Mouse (Mus musculus) limb, embryonic 15.5 days (tissue): Measurements from ENCODE around the gene Dedd. TPM values are rescaled to one million over a fixed set of nuclear protein-coding genes. Genes with fewer than 3 reads are reported as not detected.

Source experiments
- ATAC-seq: fragments of 200-750 bp; cut with Nextera tagmentation; 2 replicates; pipeline ENCODE4 v1.8.0; 2017; ENCODE audit warnings: low read depth, moderate TSS enrichment; ENCODE audit not compliant: insufficient number of reproducible peaks, low FRiP score, low TSS enrichment
- H3K27ac ChIP-seq: fragments of 300-500 bp; sonication (generic); 2 replicates; pipeline ENCODE4 v1.5.1; 2015; ENCODE audit warnings: moderate library complexity, mild to moderate bottlenecking, inconsistent platforms
- H3K27me3 ChIP-seq: fragments of 300-500 bp; sonication (generic); 2 replicates; pipeline ENCODE4 v1.6.1; 2015; ENCODE audit warnings: inconsistent platforms
- H3K36me3 ChIP-seq: fragments of 300-500 bp; sonication (generic); 2 replicates; pipeline ENCODE4 v1.6.1; 2015; ENCODE audit warnings: inconsistent platforms
- H3K4me1 ChIP-seq: fragments of 300-500 bp; sonication (generic); 2 replicates; pipeline ENCODE4 v1.6.1; 2015; ENCODE audit warnings: inconsistent platforms
- H3K4me2 ChIP-seq: fragments of 300-500 bp; sonication (generic); 2 replicates; pipeline ENCODE4 v1.6.1; 2015; ENCODE audit warnings: mild to moderate bottlenecking, inconsistent platforms
- H3K4me3 ChIP-seq: fragments of 300-500 bp; sonication (generic); 2 replicates; pipeline ENCODE4 v1.5.1; 2015; ENCODE audit warnings: mild to moderate bottlenecking, inconsistent platforms
- H3K9ac ChIP-seq: fragments of 300-500 bp; sonication (generic); 2 replicates; pipeline ENCODE4 v1.6.1; 2015; ENCODE audit warnings: inconsistent platforms
- H3K9me3 ChIP-seq: fragments of 300-500 bp; sonication (generic); 2 replicates; pipeline ENCODE4 v1.6.1; 2016; ENCODE audit warnings: inconsistent platforms
- WGBS: fragments of 180-500 bp; shearing (Covaris S2); methylation state at CpG from one replicate; pipeline ENCODE4 v1.1.7; 2015; 5-methylcytosine and 5-hydroxymethylcytosine counted together
- polyA plus RNA-seq: library from polyadenylated mRNA; unstranded; fragments of >200 nt; fragmentation: Nextera tagmentation; extraction: Ambion mirVana; gene quantifications from 2 replicates; pipeline ENCODE4 v1.2.1, GENCODE M21; 2015

Gene Dedd
- polyA plus RNA-seq, 1 experiment from 2014 or later = 52.2 TPM

- H3K9ac ChIP-seq = peak within 1 kb of the TSS; percentile 73
- H3K4me1 ChIP-seq = peaks cover 25% of the 10 kb centered on the region
- H3K36me3 ChIP-seq = peaks cover 35% of the 10 kb centered on the region
- peak; percentile 88 for ATAC-seq
- H3K4me2 ChIP-seq = peak within 1 kb of the TSS; percentile 71
- H3K27ac ChIP-seq = peak within 1 kb of the TSS; percentile 87
- H3K9me3 ChIP-seq = peaks cover 5% of the 10 kb centered on the region; the same call in 1 of the 2 replicates
- no peaks in the 10 kb centered on the region for H3K27me3 ChIP-seq
- 1% methylated on average over 53 of the region's 53 CpGs for WGBS
- peak within 1 kb of the TSS; percentile 89 for H3K4me3 ChIP-seq
Measured at GRCm38 (mm10) chr1:171345225-171346094, 16.5 kb downstream of the Dedd start, which contains the start of the genes Nit1 and Pfdn2. Gene Nit1 (minus strand): TSS chr1:171345646. Gene Pfdn2 (plus strand): TSS chr1:171345670.

GRCm38 (mm10) chr1:171346095-171346450 is 17.1 kb downstream of the Dedd start:
- H3K36me3 ChIP-seq = peaks cover 28% of the 10 kb centered on the region
- ATAC-seq = no peak
- under 1% methylated on average over 14 of the region's 14 CpGs for WGBS
- H3K4me1 ChIP-seq = peaks cover 28% of the 10 kb centered on the region
- H3K4me2 ChIP-seq = peak overlapping the region; percentile 71
- peaks cover 5% of the 10 kb centered on the region; the same call in 1 of the 2 replicates for H3K9me3 ChIP-seq
- peak overlapping the region; percentile 87; the same call in 1 of the 2 replicates for H3K27ac ChIP-seq
- H3K27me3 ChIP-seq = no peaks in the 10 kb centered on the region
- peak overlapping the region; percentile 73 for H3K9ac ChIP-seq
- H3K4me3 ChIP-seq = peak overlapping the region; percentile 89

- ATAC-seq = no peak
- Histone ChIP-seq H3K4me2 (no peak overlapping the region), H3K27ac (no peak overlapping the region), H3K4me3 (no peak overlapping the region), H3K9ac (no peak overlapping the region), H3K4me1 (peaks cover 28% of the 10 kb centered on the region), H3K36me3 (peaks cover 5% of the 10 kb centered on the region; the same call in 1 of the 2 replicates), H3K27me3 (no peaks in the 10 kb centered on the region), H3K9me3 (peaks cover 5% of the 10 kb centered on the region; the same call in 1 of the 2 replicates)
- 94% methylated on average over 3 of the region's 3 CpGs for WGBS
Measured at GRCm38 (mm10) chr1:171348665-171349064, 19.7 kb downstream of the Dedd start.

GRCm38 (mm10) chr1:171349210-171349609 is 20.3 kb downstream of the Dedd start:
- H3K4me3 ChIP-seq = no peak overlapping the region
- H3K27me3 ChIP-seq = no peaks in the 10 kb centered on the region
- H3K27ac ChIP-seq = no peak overlapping the region
- peaks cover 5% of the 10 kb centered on the region; the same call in 1 of the 2 replicates for H3K36me3 ChIP-seq
- H3K9me3 ChIP-seq = peaks cover 5% of the 10 kb centered on the region; the same call in 1 of the 2 replicates
- H3K4me1 ChIP-seq = peaks cover 23% of the 10 kb centered on the region
- no peak overlapping the region for H3K4me2 ChIP-seq
- no peak for ATAC-seq
- WGBS = 91% methylated on average over 2 of the region's 2 CpGs
- H3K9ac ChIP-seq = no peak overlapping the region

- Histone ChIP-seq H3K27me3 (no peaks in the 10 kb centered on the region), H3K4me2 (no peak overlapping the region), H3K36me3 (peaks cover 24% of the 10 kb centered on the region), H3K4me1 (peaks cover 10% of the 10 kb centered on the region), H3K9me3 (no peaks in the 10 kb centered on the region), H3K27ac (no peak overlapping the region), H3K9ac (no peak overlapping the region), H3K4me3 (no peak overlapping the region)
- 74% methylated on average over 5 of the region's 5 CpGs for WGBS
- ATAC-seq = no peak
Measured at GRCm38 (mm10) chr1:171355812-171356340, 26.9 kb downstream of the Dedd start.

GRCm38 (mm10) chr1:171356814-171357213 is 27.9 kb downstream of the Dedd start:
- Histone ChIP-seq H3K9ac (no peak overlapping the region), H3K27ac (no peak overlapping the region), H3K4me2 (no peak overlapping the region), H3K36me3 (peaks cover 24% of the 10 kb centered on the region), H3K4me1 (peaks cover 15% of the 10 kb centered on the region), H3K9me3 (no peaks in the 10 kb centered on the region), H3K4me3 (no peak overlapping the region), H3K27me3 (no peaks in the 10 kb centered on the region)
- 84% methylated on average over 2 of the region's 2 CpGs for WGBS
- no peak for ATAC-seq

- H3K9ac ChIP-seq = no peak overlapping the region
- WGBS = 71% methylated on average over 4 of the region's 4 CpGs
- H3K4me3 ChIP-seq = no peak overlapping the region
- no peaks in the 10 kb centered on the region for H3K27me3 ChIP-seq
- H3K9me3 ChIP-seq = no peaks in the 10 kb centered on the region
- no peak overlapping the region for H3K4me2 ChIP-seq
- no peak for ATAC-seq
- H3K4me1 ChIP-seq = peaks cover 20% of the 10 kb centered on the region
- H3K36me3 ChIP-seq = peaks cover 24% of the 10 kb centered on the region
- no peak overlapping the region for H3K27ac ChIP-seq
Measured at GRCm38 (mm10) chr1:171358421-171358820, 29.5 kb downstream of the Dedd start.

- Histone ChIP-seq H3K9me3 (no peaks in the 10 kb centered on the region), H3K27me3 (peaks cover 2% of the 10 kb centered on the region; the same call in 1 of the 2 replicates), H3K27ac (peak overlapping the region; percentile 75; the same call in 1 of the 2 replicates), H3K4me2 (peak overlapping the region; percentile 68), H3K4me3 (peak overlapping the region; percentile 52), H3K9ac (peak overlapping the region; percentile 52), H3K4me1 (peaks cover 20% of the 10 kb centered on the region), H3K36me3 (peaks cover 24% of the 10 kb centered on the region)
- 8% methylated on average over 26 of the region's 26 CpGs for WGBS
- ATAC-seq = peak; percentile 20; the same call in 1 of the 2 replicates
Measured at GRCm38 (mm10) chr1:171360253-171360652, 31.3 kb downstream of the Dedd start.

- peaks cover 20% of the 10 kb centered on the region for H3K4me1 ChIP-seq
- H3K27me3 ChIP-seq = peaks cover 5% of the 10 kb centered on the region; the same call in 1 of the 2 replicates
- under 1% methylated on average over 21 of the region's 21 CpGs for WGBS
- H3K4me3 ChIP-seq = peak within 1 kb of the TSS; percentile 52
- peak; percentile 86 for ATAC-seq
- peaks cover 24% of the 10 kb centered on the region for H3K36me3 ChIP-seq
- H3K9ac ChIP-seq = peak within 1 kb of the TSS; percentile 52
- H3K27ac ChIP-seq = peak within 1 kb of the TSS; percentile 75
- no peaks in the 10 kb centered on the region for H3K9me3 ChIP-seq
- peak within 1 kb of the TSS; percentile 68 for H3K4me2 ChIP-seq
Measured at GRCm38 (mm10) chr1:171360656-171361055, 31.7 kb downstream of the Dedd start, which contains the start of gene Klhdc9. Gene Klhdc9 (minus strand): TSS chr1:171360798.

- no peak for ATAC-seq
- Histone ChIP-seq H3K4me1 (peaks cover 20% of the 10 kb centered on the region), H3K27me3 (peaks cover 12% of the 10 kb centered on the region; the same call in 1 of the 2 replicates), H3K9me3 (no peaks in the 10 kb centered on the region), H3K4me2 (peak overlapping the region; percentile 68), H3K36me3 (peaks cover 22% of the 10 kb centered on the region), H3K4me3 (peak overlapping the region; percentile 52), H3K9ac (peak overlapping the region; percentile 44), H3K27ac (peak overlapping the region; percentile 75)
- WGBS = 23% methylated on average over 16 of the region's 16 CpGs
Measured at GRCm38 (mm10) chr1:171361106-171362103, 32.5 kb downstream of the Dedd start.

GRCm38 (mm10) chr1:171365934-171366333 is 37.0 kb downstream of the Dedd start:
- H3K9me3 ChIP-seq = no peaks in the 10 kb centered on the region
- H3K4me3 ChIP-seq = no peak overlapping the region
- H3K9ac ChIP-seq = no peak overlapping the region
- peaks cover 28% of the 10 kb centered on the region for H3K27me3 ChIP-seq
- no peaks in the 10 kb centered on the region for H3K36me3 ChIP-seq
- WGBS = 66% methylated on average over 7 of the region's 7 CpGs
- ATAC-seq = no peak
- H3K4me1 ChIP-seq = peaks cover 9% of the 10 kb centered on the region
- no peak overlapping the region for H3K4me2 ChIP-seq
- no peak overlapping the region for H3K27ac ChIP-seq
